Mouse (Mus musculus) embryonic facial prominence, embryonic 12.5 days (tissue): ENCODE data around the gene Rps18. TPM values are rescaled to one million over a fixed set of nuclear protein-coding genes. Genes with fewer than 3 reads are reported as not detected.

Experiments used
- ATAC-seq: fragments of 200-750 bp; cut with Nextera tagmentation; 2 replicates; pipeline ENCODE4 v1.8.0; 2017; ENCODE audit not compliant: insufficient number of reproducible peaks, insufficient read depth, low FRiP score, low TSS enrichment
- H3K27ac ChIP-seq: fragments of 300-500 bp; sonication (generic); 2 replicates; pipeline ENCODE4 v1.5.1; 2016; ENCODE audit warnings: mild to moderate bottlenecking
- H3K27me3 ChIP-seq: fragments of 300-500 bp; sonication (generic); 2 replicates; pipeline ENCODE4 v1.6.1; 2016; ENCODE audit warnings: mild to moderate bottlenecking, moderate library complexity
- H3K36me3 ChIP-seq: fragments of 300-500 bp; sonication (generic); 2 replicates; pipeline ENCODE4 v1.6.1; 2016; ENCODE audit warnings: mild to moderate bottlenecking
- H3K4me1 ChIP-seq: fragments of 300-500 bp; sonication (generic); 2 replicates; pipeline ENCODE4 v1.6.1; 2016
- H3K4me2 ChIP-seq: fragments of 300-500 bp; sonication (generic); replicated peaks from 2 replicates; pipeline ENCODE4 v1.6.1; 2016; ENCODE audit warnings: mild to moderate bottlenecking, moderate library complexity
- H3K4me3 ChIP-seq: fragments of 300-500 bp; sonication (generic); 2 replicates; pipeline ENCODE4 v1.5.1; 2016; ENCODE audit warnings: mild to moderate bottlenecking
- H3K9ac ChIP-seq: fragments of 300-500 bp; sonication (generic); 2 replicates; pipeline ENCODE4 v1.6.1; 2016; ENCODE audit warnings: mild to moderate bottlenecking, moderate library complexity
- H3K9me3 ChIP-seq: fragments of 300-500 bp; sonication (generic); 2 replicates; pipeline ENCODE4 v1.6.1; 2016; ENCODE audit warnings: mild to moderate bottlenecking, moderate library complexity
- WGBS: fragments of 180-500 bp; shearing (Covaris S2); methylation state at CpG from one replicate; pipeline ENCODE4 v1.1.7; 2016; 5-methylcytosine and 5-hydroxymethylcytosine counted together
- polyA plus RNA-seq: library from polyadenylated mRNA; unstranded; fragments of >200 nt; fragmentation: Nextera tagmentation; extraction: Ambion mirVana; gene quantifications from 2 replicates; pipeline ENCODE4 v1.2.1, GENCODE M21; 2016

The Rps18 gene
- polyA plus RNA-seq, 1 experiment from 2014 or later, result 1,303 TPM

GRCm38 (mm10) chr17:33965846-33966550, 10.2 kb upstream of the Rps18 start:
- peaks cover 55% of the 10 kb centered on the region for H3K36me3 ChIP-seq
- H3K4me1 ChIP-seq, result no peaks in the 10 kb centered on the region
- no peak overlapping the region for H3K9ac ChIP-seq
- no peak; the same call in 1 of the 2 replicates for ATAC-seq
- H3K9me3 ChIP-seq, result 0 out of 2 replicates have a peak, but pooled peaks cover 2% of the 10 kb centered on the region
- H3K27me3 ChIP-seq, result no peaks in the 10 kb centered on the region
- no peak overlapping the region for H3K4me3 ChIP-seq
- no peak overlapping the region for H3K27ac ChIP-seq
- no peak overlapping the region for H3K4me2 ChIP-seq
- 86% methylated on average over 16 of the region's 16 CpGs for WGBS

- Histone ChIP-seq H3K9ac (no peak overlapping the region), H3K4me1 (no peaks in the 10 kb centered on the region), H3K4me2 (no peak overlapping the region), H3K27me3 (no peaks in the 10 kb centered on the region), H3K36me3 (peaks cover 60% of the 10 kb centered on the region), H3K9me3 (0 out of 2 replicates have a peak, but pooled peaks cover 2% of the 10 kb centered on the region), H3K27ac (no peak overlapping the region), H3K4me3 (no peak overlapping the region)
- ATAC-seq, result no peak
- WGBS, result 90% methylated on average over 17 of the region's 17 CpGs
These were observed 9.5 kb upstream of the Rps18 start for GRCm38 (mm10) chr17:33965082-33965845.

- Histone ChIP-seq H3K36me3 (peaks cover 81% of the 10 kb centered on the region), H3K9ac (no peak overlapping the region), H3K9me3 (no peaks in the 10 kb centered on the region), H3K27ac (no peak overlapping the region), H3K4me1 (no peaks in the 10 kb centered on the region), H3K27me3 (no peaks in the 10 kb centered on the region), H3K4me3 (no peak overlapping the region), H3K4me2 (no peak overlapping the region)
- 91% methylated on average over 7 of the region's 7 CpGs for WGBS
- no peak for ATAC-seq
These were observed 7.1 kb upstream of the Rps18 start for GRCm38 (mm10) chr17:33962876-33963275.

- peaks cover 61% of the 10 kb centered on the region for H3K36me3 ChIP-seq
- 89% methylated on average over 15 of the region's 15 CpGs for WGBS
These were observed 4.1 kb upstream of the Rps18 start for GRCm38 (mm10) chr17:33959948-33960347.

GRCm38 (mm10) chr17:33959135-33959534, 3.3 kb upstream of the Rps18 start:
- 94% methylated on average over 13 of the region's 13 CpGs for WGBS
- no peak overlapping the region for H3K27ac ChIP-seq
- H3K27me3 ChIP-seq, result no peaks in the 10 kb centered on the region
- peaks cover 59% of the 10 kb centered on the region for H3K36me3 ChIP-seq
- ATAC-seq, result no peak
- H3K9me3 ChIP-seq, result no peaks in the 10 kb centered on the region
- H3K4me2 ChIP-seq, result no peak overlapping the region
- H3K4me1 ChIP-seq, result peaks cover 13% of the 10 kb centered on the region
- no peak overlapping the region for H3K4me3 ChIP-seq
- H3K9ac ChIP-seq, result no peak overlapping the region

More at GRCm38 (mm10) chr17:33959948-33960347, 4.1 kb upstream of the Rps18 start:
- Histone ChIP-seq H3K4me1 (peaks cover 8% of the 10 kb centered on the region), H3K27ac (no peak overlapping the region), H3K4me2 (no peak overlapping the region), H3K4me3 (no peak overlapping the region), H3K9ac (no peak overlapping the region), H3K9me3 (no peaks in the 10 kb centered on the region), H3K27me3 (no peaks in the 10 kb centered on the region)
- ATAC-seq, result no peak

GRCm38 (mm10) chr17:33958451-33958850, 2.6 kb upstream of the Rps18 start:
- WGBS, result 97% methylated on average over 11 of the region's 11 CpGs
- H3K4me3 ChIP-seq, result no peak overlapping the region
- ATAC-seq, result no peak
- no peak overlapping the region for H3K27ac ChIP-seq
- no peaks in the 10 kb centered on the region for H3K9me3 ChIP-seq
- no peak overlapping the region for H3K9ac ChIP-seq
- H3K36me3 ChIP-seq, result peaks cover 59% of the 10 kb centered on the region
- H3K4me2 ChIP-seq, result no peak overlapping the region
- H3K4me1 ChIP-seq, result peaks cover 20% of the 10 kb centered on the region
- H3K27me3 ChIP-seq, result no peaks in the 10 kb centered on the region

GRCm38 (mm10) chr17:33957493-33957892, 1.7 kb upstream of the Rps18 start:
- no peak overlapping the region for H3K4me3 ChIP-seq
- H3K4me1 ChIP-seq, result peaks cover 30% of the 10 kb centered on the region
- H3K9me3 ChIP-seq, result no peaks in the 10 kb centered on the region
- no peak overlapping the region for H3K9ac ChIP-seq
- H3K4me2 ChIP-seq, result no peak overlapping the region
- no peaks in the 10 kb centered on the region for H3K27me3 ChIP-seq
- no peak for ATAC-seq
- 70% methylated on average over 6 of the region's 6 CpGs for WGBS
- no peak overlapping the region for H3K27ac ChIP-seq
- peaks cover 59% of the 10 kb centered on the region for H3K36me3 ChIP-seq

- H3K27me3 ChIP-seq, result no peaks in the 10 kb centered on the region
- no peak for ATAC-seq
- H3K4me2 ChIP-seq, result peak overlapping the region; percentile 95
- H3K27ac ChIP-seq, result peak overlapping the region; percentile 73
- peaks cover 40% of the 10 kb centered on the region for H3K4me1 ChIP-seq
- H3K4me3 ChIP-seq, result peak overlapping the region; percentile 68
- H3K36me3 ChIP-seq, result peaks cover 56% of the 10 kb centered on the region
- no peaks in the 10 kb centered on the region for H3K9me3 ChIP-seq
- peak overlapping the region; percentile 67 for H3K9ac ChIP-seq
- 7% methylated on average over 10 of the region's 10 CpGs for WGBS
These were observed 535 bp upstream of the Rps18 start for GRCm38 (mm10) chr17:33956336-33956735.

- H3K27me3 ChIP-seq, result no peaks in the 10 kb centered on the region
- H3K4me3 ChIP-seq, result peak overlapping the region; percentile 68
- peak; percentile 5; the same call in 1 of the 2 replicates for ATAC-seq
- peak overlapping the region; percentile 90 for H3K9ac ChIP-seq
- H3K9me3 ChIP-seq, result no peaks in the 10 kb centered on the region
- WGBS, result under 1% methylated on average over 33 of the region's 33 CpGs
- H3K36me3 ChIP-seq, result peaks cover 46% of the 10 kb centered on the region
- peaks cover 54% of the 10 kb centered on the region for H3K4me1 ChIP-seq
- H3K27ac ChIP-seq, result peak overlapping the region; percentile 94
- peak overlapping the region; percentile 95 for H3K4me2 ChIP-seq
These were observed 901 bp downstream of the Rps18 start for GRCm38 (mm10) chr17:33954646-33955554.

- H3K27me3 ChIP-seq, result no peaks in the 10 kb centered on the region
- ATAC-seq, result no peak
- H3K36me3 ChIP-seq, result peaks cover 46% of the 10 kb centered on the region
- H3K27ac ChIP-seq, result peak overlapping the region; percentile 94
- WGBS, result 33% methylated on average over 5 of the region's 5 CpGs
- peak overlapping the region; percentile 95 for H3K4me2 ChIP-seq
- H3K9me3 ChIP-seq, result no peaks in the 10 kb centered on the region
- H3K4me1 ChIP-seq, result peaks cover 56% of the 10 kb centered on the region
- peak overlapping the region; percentile 90 for H3K9ac ChIP-seq
- peak overlapping the region; percentile 68 for H3K4me3 ChIP-seq
These were observed 1.7 kb downstream of the Rps18 start for GRCm38 (mm10) chr17:33953961-33954565.

GRCm38 (mm10) chr17:33953310-33953709, 2.5 kb downstream of the Rps18 start:
- Histone ChIP-seq H3K9ac (no peak overlapping the region), H3K36me3 (peaks cover 46% of the 10 kb centered on the region), H3K4me2 (peak overlapping the region; percentile 95), H3K4me3 (no peak overlapping the region), H3K9me3 (no peaks in the 10 kb centered on the region), H3K27me3 (no peaks in the 10 kb centered on the region), H3K27ac (no peak overlapping the region), H3K4me1 (peaks cover 56% of the 10 kb centered on the region)
- 80% methylated on average over 3 of the region's 3 CpGs for WGBS
- ATAC-seq, result no peak
